Mouse (Mus musculus) activated CD4-positive, CD25-positive, alpha-beta regulatory T cell (primary cell): ENCODE results near the gene Epb41l4b. TPM values are rescaled to one million over a fixed set of nuclear protein-coding genes. Genes with fewer than 3 reads are reported as not detected.

ENCODE experiments used
- polyA plus RNA-seq, 2 experiments: library from polyadenylated mRNA; unstranded; fragments of 100-300 nt; shearing (Covaris generic); gene quantifications; one replicate each; pipeline ENCODE4 v1.2.1; 2017

The Epb41l4b gene
- under 1 TPM in 1 of 2 experiments, not detected in 1; 0.49 TPM for polyA plus RNA-seq

GRCm38 (mm10) chr4:57143026-57143937 lies at the start of gene Epb41l4b:
TSS of gene Epb41l4b (minus strand) at chr4:57143437.

DNA sequence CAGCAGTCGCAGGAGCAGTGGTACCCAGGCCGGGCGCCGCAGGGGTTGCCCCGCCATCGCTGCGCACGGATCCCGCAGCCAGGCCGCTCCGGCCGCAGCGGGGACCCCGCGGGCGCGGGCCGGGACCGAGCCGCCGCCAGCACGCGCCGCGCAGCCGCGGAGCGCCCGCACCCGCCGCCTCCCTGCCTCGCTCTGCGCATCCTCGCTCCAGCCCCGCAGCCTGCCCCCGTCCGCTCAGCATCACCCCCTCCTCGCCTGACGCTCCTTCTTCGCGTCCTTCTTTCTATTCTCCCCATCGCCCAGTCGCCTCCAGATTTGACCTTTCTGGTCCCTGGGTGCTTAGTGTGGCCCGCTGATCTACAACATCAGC lies 153.0 kb downstream of the Epb41l4b start, which contains the start of gene Frrs1l:
TSS of gene Frrs1l (minus strand) at position 177 of the 370 bp plus-strand sequence.

GRCm38 (mm10) chr4:56946641-56947640 lies 196.3 kb downstream of the Epb41l4b start, which contains the start of gene Tmem245:
TSS of gene Tmem245 (minus strand) at chr4:56947437.

Other genes with a start within 250 kb of the Epb41l4b start
- gene Tmem245, start 196.0 kb downstream of the Epb41l4b start, polyA plus RNA-seq = 10 to 100 TPM in 1 of 2 experiments, 1 to 10 TPM in 1; 9.1 to 14.0 TPM
- not detected for gene Frrs1l, start 153.0 kb downstream of the Epb41l4b start, polyA plus RNA-seq
- gene Ptpn3, start 158.4 kb upstream of the Epb41l4b start, polyA plus RNA-seq = 1 to 10 TPM; 3.5 to 4.0 TPM